Mouse (Mus musculus): Measurements from ENCODE around the gene Sbk1. TPM values are rescaled to one million over a fixed set of nuclear protein-coding genes. Genes with fewer than 3 reads are reported as not detected.

Gene Sbk1
- polyA plus RNA-seq, 1 experiment, result 21.0 TPM

DNA sequence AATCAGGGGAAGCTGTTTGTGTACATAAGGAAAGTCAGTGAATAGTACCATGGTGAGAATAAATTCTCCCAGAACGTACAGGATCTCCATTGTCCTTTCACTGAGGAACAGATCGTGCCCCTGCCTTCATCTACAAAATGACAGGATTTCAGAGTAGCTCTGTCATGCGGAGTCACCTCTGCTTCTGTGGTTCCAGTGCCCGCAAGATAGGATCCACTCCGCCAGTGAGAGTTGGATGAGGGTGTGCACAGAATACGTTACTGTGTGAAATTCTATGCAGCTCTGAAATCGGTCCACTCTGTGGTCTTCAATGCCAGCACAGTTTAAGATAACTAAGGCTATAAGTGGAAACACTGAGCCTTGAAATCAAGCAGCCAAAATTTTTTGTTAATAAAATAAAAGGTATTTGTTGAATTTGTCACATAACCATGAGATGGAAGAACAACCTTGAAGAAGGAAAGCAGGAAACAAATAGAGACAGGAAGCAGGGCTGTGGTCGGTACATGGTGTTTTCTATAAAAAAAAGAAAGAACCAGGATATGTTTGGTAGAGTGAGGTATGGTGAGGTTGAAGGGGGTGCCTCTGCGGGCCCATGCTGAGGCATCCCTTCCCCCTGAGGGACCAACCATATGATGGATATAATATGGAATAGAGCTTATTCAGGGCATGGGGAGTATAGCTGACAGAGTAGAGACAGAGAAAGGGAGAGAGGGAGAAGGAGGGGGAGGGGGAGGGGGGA lies 57.7 kb downstream of the Sbk1 start:
- WGBS, result 25% methylated on average over 9 of the region's 9 CpGs

DNA sequence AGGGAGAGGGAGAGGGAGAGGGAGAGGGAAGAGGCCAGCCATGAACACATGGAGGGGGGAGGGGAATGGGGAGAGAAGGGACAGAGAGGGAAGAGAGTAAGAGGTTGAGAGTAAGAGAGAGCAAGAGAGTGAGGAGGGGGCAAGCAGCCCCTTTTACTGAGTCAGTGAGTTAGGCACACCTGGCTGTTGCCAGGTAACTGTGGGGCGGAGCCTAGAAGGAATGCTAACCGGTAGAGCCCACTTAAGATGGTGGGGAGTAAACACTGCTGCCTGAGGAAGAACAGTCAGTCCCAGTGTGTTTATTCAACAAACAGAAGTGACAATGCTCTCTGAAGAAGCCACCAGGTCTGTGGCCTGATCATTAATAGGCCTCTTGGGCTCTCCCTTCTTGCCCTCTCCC lies 58.3 kb downstream of the Sbk1 start:
- TF ChIP-seq POLR2A (IDR thresholded peaks at IDR 0.05; ENCODE audit: borderline replicate concordance, control insufficient read depth, low read depth, low read length), result no peak
- no peak for TF ChIP-seq CTCF (IDR thresholded peaks at IDR 0.05; ENCODE audit: control insufficient read depth, insufficient read depth, low read length)
- WGBS, result 73% methylated on average over 2 of the region's 2 CpGs

More for the DNA sequence above, 57.7 kb downstream of the Sbk1 start:
- Histone ChIP-seq H3K27ac (ENCODE audit: control insufficient read depth, insufficient read depth, low read depth, low read length, poor library complexity) (no peak overlapping the region), H3K4me1 (ENCODE audit: control insufficient read depth, insufficient read depth, low read length) (no peaks in the 10 kb centered on the region), H3K4me3 (replicated peaks; ENCODE audit: control insufficient read depth, low read depth, low read length) (no peak overlapping the region)
- TF ChIP-seq POLR2A (IDR thresholded peaks at IDR 0.05; ENCODE audit: borderline replicate concordance, control insufficient read depth, low read depth, low read length) (no peak), CTCF (IDR thresholded peaks at IDR 0.05; ENCODE audit: control insufficient read depth, insufficient read depth, low read length) (no peak)

GRCm38 (mm10) chr7:126332691-126333090 lies 60.3 kb downstream of the Sbk1 start:
- Histone ChIP-seq H3K4me3 (replicated peaks; ENCODE audit: control insufficient read depth, low read depth, low read length) (no peak overlapping the region), H3K27ac (ENCODE audit: control insufficient read depth, insufficient read depth, low read depth, low read length, poor library complexity) (no peak overlapping the region), H3K4me1 (ENCODE audit: control insufficient read depth, insufficient read depth, low read length) (no peaks in the 10 kb centered on the region)
- 68% methylated on average over 3 of the region's 3 CpGs for WGBS
- TF ChIP-seq CTCF (IDR thresholded peaks at IDR 0.05; ENCODE audit: control insufficient read depth, insufficient read depth, low read length) (no peak), POLR2A (IDR thresholded peaks at IDR 0.05; ENCODE audit: borderline replicate concordance, control insufficient read depth, low read depth, low read length) (no peak)

More for the DNA sequence above, 58.3 kb downstream of the Sbk1 start:
- Histone ChIP-seq H3K4me3 (replicated peaks; ENCODE audit: control insufficient read depth, low read depth, low read length) (no peak overlapping the region), H3K27ac (ENCODE audit: control insufficient read depth, insufficient read depth, low read depth, low read length, poor library complexity) (no peak overlapping the region), H3K4me1 (ENCODE audit: control insufficient read depth, insufficient read depth, low read length) (no peaks in the 10 kb centered on the region)

- peak; percentile 17; the same call in 1 of the 2 replicates for TF ChIP-seq CTCF (IDR thresholded peaks at IDR 0.05; ENCODE audit: control insufficient read depth, insufficient read depth, low read length)
- no peak for TF ChIP-seq POLR2A (IDR thresholded peaks at IDR 0.05; ENCODE audit: borderline replicate concordance, control insufficient read depth, low read depth, low read length)
- Histone ChIP-seq H3K27ac (ENCODE audit: control insufficient read depth, insufficient read depth, low read depth, low read length, poor library complexity) (no peak overlapping the region), H3K4me3 (replicated peaks; ENCODE audit: control insufficient read depth, low read depth, low read length) (no peak overlapping the region), H3K4me1 (ENCODE audit: control insufficient read depth, insufficient read depth, low read length) (no peaks in the 10 kb centered on the region; the same call in 1 of the 2 replicates)
- 86% methylated on average over 1 of the region's 1 CpGs for WGBS
Measured at GRCm38 (mm10) chr7:126335556-126335955, 63.1 kb downstream of the Sbk1 start.

DNA sequence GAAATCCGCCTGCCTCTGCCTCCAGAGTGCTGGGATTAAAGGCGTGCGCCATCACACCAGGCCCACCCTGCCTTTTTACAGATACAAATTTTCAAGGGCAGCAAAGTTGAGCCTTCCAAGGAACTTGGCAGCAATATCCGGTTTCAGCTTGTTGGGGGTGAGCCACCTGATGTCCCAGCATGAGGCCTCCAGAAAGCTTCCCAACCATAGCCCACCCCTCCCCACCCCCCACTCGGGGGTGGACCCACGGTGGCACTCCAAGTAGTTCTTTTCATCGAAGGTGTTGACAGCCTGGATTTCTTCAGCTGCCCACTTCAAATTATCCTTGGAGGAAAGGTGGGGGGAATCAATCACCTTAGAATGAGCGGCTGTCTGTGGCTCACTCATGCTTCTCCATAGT lies 66.5 kb downstream of the Sbk1 start:
- Histone ChIP-seq H3K27ac (ENCODE audit: control insufficient read depth, insufficient read depth, low read depth, low read length, poor library complexity) (no peak overlapping the region), H3K4me1 (ENCODE audit: control insufficient read depth, insufficient read depth, low read length) (no peaks in the 10 kb centered on the region; the same call in none of the 2 replicates), H3K4me3 (replicated peaks; ENCODE audit: control insufficient read depth, low read depth, low read length) (no peak overlapping the region)
- no peak for TF ChIP-seq CTCF (IDR thresholded peaks at IDR 0.05; ENCODE audit: control insufficient read depth, insufficient read depth, low read length)
- TF ChIP-seq POLR2A (IDR thresholded peaks at IDR 0.05; ENCODE audit: borderline replicate concordance, control insufficient read depth, low read depth, low read length), result no peak
- WGBS, result 80% methylated on average over 8 of the region's 8 CpGs

DNA sequence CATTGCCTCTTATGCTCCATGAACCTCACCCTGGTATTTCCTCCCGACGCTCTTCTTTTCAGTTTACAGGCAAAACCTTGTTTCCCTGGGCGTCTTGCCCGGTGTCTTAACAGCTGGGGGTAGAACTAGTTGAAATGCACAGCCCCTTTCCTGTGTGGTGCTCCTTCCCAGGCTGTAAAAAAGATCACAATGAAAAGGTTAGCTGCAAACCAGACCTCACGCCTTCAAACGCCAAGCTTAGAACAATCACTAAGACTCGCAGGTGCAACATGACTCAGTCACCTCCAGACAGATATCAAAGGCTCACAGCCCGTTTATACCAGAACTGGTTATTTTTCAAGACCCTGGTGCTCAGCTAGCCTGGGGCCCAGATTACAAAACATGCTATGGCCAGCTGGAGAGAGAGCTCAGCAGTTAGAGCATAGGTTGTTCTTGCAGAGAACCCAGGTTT lies 67.1 kb downstream of the Sbk1 start:
- WGBS, result 58% methylated on average over 8 of the region's 8 CpGs
- no peaks in the 10 kb centered on the region; the same call in none of the 2 replicates for H3K4me1 ChIP-seq (ENCODE audit: control insufficient read depth, insufficient read depth, low read length)
- TF ChIP-seq POLR2A (IDR thresholded peaks at IDR 0.05; ENCODE audit: borderline replicate concordance, control insufficient read depth, low read depth, low read length) (no peak), CTCF (IDR thresholded peaks at IDR 0.05; ENCODE audit: control insufficient read depth, insufficient read depth, low read length) (no peak)
- H3K27ac ChIP-seq (ENCODE audit: control insufficient read depth, insufficient read depth, low read depth, low read length, poor library complexity), result no peak overlapping the region
- H3K4me3 ChIP-seq (replicated peaks; ENCODE audit: control insufficient read depth, low read depth, low read length), result no peak overlapping the region

DNA sequence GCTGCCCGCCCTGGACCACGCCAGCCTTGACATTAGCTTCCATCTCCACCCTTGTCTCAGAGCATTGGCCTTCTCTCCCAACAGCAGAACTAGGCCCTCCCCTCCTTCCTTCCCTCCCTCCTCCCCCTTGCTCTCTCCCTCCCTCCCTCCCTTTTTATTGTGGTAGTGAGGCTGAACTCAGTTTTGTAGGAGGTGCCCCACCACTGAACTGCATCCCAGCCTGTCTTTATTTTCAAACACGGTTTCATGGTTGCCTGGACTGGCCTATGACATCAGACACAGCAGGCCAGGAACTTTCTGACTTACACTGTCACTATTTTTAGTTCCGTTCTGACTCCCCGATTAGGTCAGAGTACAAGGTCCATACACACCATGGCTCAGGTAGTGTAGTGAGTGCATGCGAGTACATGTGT lies 67.8 kb downstream of the Sbk1 start:
- H3K4me3 ChIP-seq (replicated peaks; ENCODE audit: control insufficient read depth, low read depth, low read length), result no peak overlapping the region
- H3K4me1 ChIP-seq (ENCODE audit: control insufficient read depth, insufficient read depth, low read length), result no peaks in the 10 kb centered on the region; the same call in none of the 2 replicates
- no peak overlapping the region for H3K27ac ChIP-seq (ENCODE audit: control insufficient read depth, insufficient read depth, low read depth, low read length, poor library complexity)
- WGBS, result 40% methylated on average over 6 of the region's 6 CpGs
- no peak for TF ChIP-seq POLR2A (IDR thresholded peaks at IDR 0.05; ENCODE audit: borderline replicate concordance, control insufficient read depth, low read depth, low read length)
- no peak for TF ChIP-seq CTCF (IDR thresholded peaks at IDR 0.05; ENCODE audit: control insufficient read depth, insufficient read depth, low read length)

DNA sequence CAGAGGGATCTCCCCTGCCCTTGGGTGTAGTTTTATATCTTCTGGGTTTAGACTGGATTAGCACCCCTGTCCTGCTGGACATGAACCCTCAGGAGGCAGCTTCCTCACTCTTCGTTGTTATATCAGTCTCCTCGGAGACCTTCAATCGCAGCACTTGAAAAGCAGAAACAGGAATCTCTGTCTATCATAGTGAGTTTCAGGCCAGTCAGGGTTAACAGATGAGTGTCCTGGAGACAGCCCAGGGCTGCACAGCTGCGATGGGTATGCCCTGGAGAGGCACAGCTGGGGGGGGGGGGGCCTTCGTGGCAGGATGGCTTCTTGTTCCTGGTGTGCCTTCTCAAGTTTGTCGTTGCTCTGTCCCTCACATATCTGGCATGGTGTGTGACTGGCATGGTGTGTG lies 68.5 kb downstream of the Sbk1 start:
- Histone ChIP-seq H3K4me1 (ENCODE audit: control insufficient read depth, insufficient read depth, low read length) (no peaks in the 10 kb centered on the region; the same call in none of the 2 replicates), H3K4me3 (replicated peaks; ENCODE audit: control insufficient read depth, low read depth, low read length) (no peak overlapping the region), H3K27ac (ENCODE audit: control insufficient read depth, insufficient read depth, low read depth, low read length, poor library complexity) (no peak overlapping the region)
- 15% methylated on average over 6 of the region's 6 CpGs for WGBS
- TF ChIP-seq POLR2A (IDR thresholded peaks at IDR 0.05; ENCODE audit: borderline replicate concordance, control insufficient read depth, low read depth, low read length) (no peak), CTCF (IDR thresholded peaks at IDR 0.05; ENCODE audit: control insufficient read depth, insufficient read depth, low read length) (no peak)

Other genes starting within 250 kb of the Sbk1 start
- not detected in 2 replicates for gene Gsg1l, start 190.2 kb upstream of the Sbk1 start, polyA plus RNA-seq (2011; ENCODE audit: insufficient read depth, insufficient read length, low replicate concordance, missing spikeins)
- gene Xpo6, start 72.1 kb upstream of the Sbk1 start, polyA plus RNA-seq (2011; ENCODE audit: insufficient read depth, insufficient read length, low replicate concordance, missing spikeins), result 55.6 and 96.0 TPM in 2 replicates
- gene Lat, start 97.0 kb downstream of the Sbk1 start, polyA plus RNA-seq (2011; ENCODE audit: insufficient read depth, insufficient read length, low replicate concordance, missing spikeins), result 55.3 and 74.0 TPM in 2 replicates
- 13.0 and 32.8 TPM in 2 replicates for gene Spns1, start 104.8 kb downstream of the Sbk1 start, polyA plus RNA-seq (2011; ENCODE audit: insufficient read depth, insufficient read length, low replicate concordance, missing spikeins)
- gene Nfatc2ip, start 124.1 kb downstream of the Sbk1 start, polyA plus RNA-seq (2011; ENCODE audit: insufficient read depth, insufficient read length, low replicate concordance, missing spikeins), result 11.1 and 15.1 TPM in 2 replicates
- 62.1 and 196 TPM in 2 replicates for gene Cd19, start 142.3 kb downstream of the Sbk1 start, polyA plus RNA-seq (2011; ENCODE audit: insufficient read depth, insufficient read length, low replicate concordance, missing spikeins)
- 10.7 and 28.6 TPM in 2 replicates for gene Rabep2, start 156.1 kb downstream of the Sbk1 start, polyA plus RNA-seq (2011; ENCODE audit: insufficient read depth, insufficient read length, low replicate concordance, missing spikeins)
- gene Atp2a1, start 190.5 kb downstream of the Sbk1 start, polyA plus RNA-seq (2011; ENCODE audit: insufficient read depth, insufficient read length, low replicate concordance, missing spikeins), result 12.0 and 13.4 TPM in 2 replicates
- gene Sh2b1, start 202.8 kb downstream of the Sbk1 start, polyA plus RNA-seq (2011; ENCODE audit: insufficient read depth, insufficient read length, low replicate concordance, missing spikeins), result 34.4 and 95.0 TPM in 2 replicates
- gene Tufm, start 214.7 kb downstream of the Sbk1 start, polyA plus RNA-seq (2011; ENCODE audit: insufficient read depth, insufficient read length, low replicate concordance, missing spikeins), result 16.7 and 36.3 TPM in 2 replicates
- gene Atxn2l, start 230.8 kb downstream of the Sbk1 start, polyA plus RNA-seq (2011; ENCODE audit: insufficient read depth, insufficient read length, low replicate concordance, missing spikeins), result 78.5 and 156 TPM in 2 replicates

Measured in bone marrow, adult 2 months (tissue).